In the genomic region with DNA sequence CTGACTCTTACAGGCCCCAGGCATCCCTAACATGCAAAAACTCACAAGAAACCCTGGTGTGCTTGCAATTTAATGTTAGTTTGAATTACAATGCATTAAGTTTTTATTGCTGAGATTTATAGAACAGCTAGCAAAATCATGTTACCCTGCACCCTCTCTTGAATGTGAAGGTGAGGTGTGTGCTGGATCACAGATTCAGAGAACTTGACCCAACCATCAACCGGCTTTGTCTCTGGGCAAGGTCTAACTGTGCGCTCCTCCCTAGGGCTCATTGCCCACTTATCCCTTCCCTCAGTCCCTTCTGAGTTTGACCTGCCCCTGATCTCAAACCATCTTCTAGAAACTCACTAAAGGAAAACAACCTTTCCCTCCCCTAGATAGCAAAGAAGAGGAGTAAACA, we compare ENCODE assay signal across 8 mouse cellular contexts. TPM values are rescaled to one million over a fixed set of nuclear protein-coding genes. Genes with fewer than 3 reads are reported as not detected.
A peak's percentile ranks its signal among the peaks of the same experiment; 100 is the strongest.
DNase-seq lines count a peak whose midpoint lies in the region; ATAC-seq and TF ChIP-seq lines count a peak whose summit lies in the region.

No protein-coding gene starts in this region.

- intact Hi-C loops in left cerebral cortex, adult 2 months (cut with DNase I), result no loop called here

- H3K27me3 ChIP-seq in forebrain, embryonic 12.5 days, result peaks cover 66% of the 10 kb centered on the region
- H3K27me3 ChIP-seq in forebrain, embryonic 14.5 days (replicated peaks; ENCODE audit: control insufficient read depth, insufficient read depth, low read length), result peaks cover 61% of the 10 kb centered on the region
- H3K27me3 ChIP-seq in embryonic facial prominence, embryonic 15.5 days, result peaks cover 34% of the 10 kb centered on the region
- H3K27me3 ChIP-seq in limb, embryonic 11.5 days (ENCODE audit: control insufficient read depth, insufficient read depth, low read length), result peaks cover 24% of the 10 kb centered on the region

- H3K4me2 ChIP-seq in forebrain, embryonic 12.5 days, result peak overlapping the region; percentile 86; the same call in 1 of the 2 replicates
- H3K4me2 ChIP-seq in forebrain, embryonic 14.5 days (ENCODE audit: low read length), result no peak overlapping the region
- H3K4me2 ChIP-seq in embryonic facial prominence, embryonic 15.5 days (replicated peaks), result no peak overlapping the region
- peak overlapping the region; percentile 55; the same call in 1 of the 2 replicates for H3K4me2 ChIP-seq in limb, embryonic 11.5 days (ENCODE audit: low read depth, severe bottlenecking)

- H3K4me1 ChIP-seq in forebrain, embryonic 12.5 days, result peaks cover 84% of the 10 kb centered on the region
- peaks cover 7% of the 10 kb centered on the region for H3K4me1 ChIP-seq in forebrain, embryonic 14.5 days (ENCODE audit: control insufficient read depth, insufficient read depth, low read length)
- peaks cover 34% of the 10 kb centered on the region for H3K4me1 ChIP-seq in embryonic facial prominence, embryonic 15.5 days
- peaks cover 10% of the 10 kb centered on the region; the same call in 1 of the 2 replicates for H3K4me1 ChIP-seq in limb, embryonic 11.5 days (ENCODE audit: control insufficient read depth, insufficient read depth, low read length)

- no peak for TF ChIP-seq CTCF in left cerebral cortex, adult 2 months (IDR thresholded peaks at IDR 0.05)

- H3K9ac ChIP-seq in forebrain, embryonic 12.5 days, result no peak overlapping the region
- no peak overlapping the region for H3K9ac ChIP-seq in forebrain, embryonic 14.5 days (ENCODE audit: low read length)
- 0 out of 2 replicates have a peak overlapping the region, but pooled peaks have one; percentile 12 for H3K9ac ChIP-seq in embryonic facial prominence, embryonic 15.5 days
- no peak overlapping the region for H3K9ac ChIP-seq in limb, embryonic 11.5 days (ENCODE audit: low read length)

- H3K27ac ChIP-seq in forebrain, embryonic 12.5 days, result no peak overlapping the region
- H3K27ac ChIP-seq in forebrain, embryonic 14.5 days (ENCODE audit: low read depth, low read length), result no peak overlapping the region
- H3K27ac ChIP-seq in embryonic facial prominence, embryonic 15.5 days (replicated peaks), result no peak overlapping the region
- H3K27ac ChIP-seq in limb, embryonic 11.5 days (replicated peaks; ENCODE audit: low read depth, low read length), result no peak overlapping the region
- no peak overlapping the region for H3K27ac ChIP-seq in left cerebral cortex, adult 2 months

- no peak for ATAC-seq in forebrain, embryonic 12.5 days (ENCODE audit: low FRiP score)
- no peak for ATAC-seq in forebrain, embryonic 14.5 days
- ATAC-seq in embryonic facial prominence, embryonic 15.5 days (ENCODE audit: insufficient number of reproducible peaks, low FRiP score, low TSS enrichment, low read depth), result no peak
- ATAC-seq in limb, embryonic 11.5 days (ENCODE audit: insufficient number of reproducible peaks, low FRiP score, low TSS enrichment, low read depth), result no peak

- no peaks in the 10 kb centered on the region for H3K9me3 ChIP-seq in forebrain, embryonic 12.5 days
- H3K9me3 ChIP-seq in forebrain, embryonic 14.5 days (replicated peaks; ENCODE audit: control insufficient read depth, low read length), result no peaks in the 10 kb centered on the region
- H3K9me3 ChIP-seq in embryonic facial prominence, embryonic 15.5 days (replicated peaks), result no peaks in the 10 kb centered on the region
- H3K9me3 ChIP-seq in limb, embryonic 11.5 days (ENCODE audit: control insufficient read depth, low read length), result no peaks in the 10 kb centered on the region

- no peaks in the 10 kb centered on the region for H3K36me3 ChIP-seq in forebrain, embryonic 12.5 days (replicated peaks)
- no peaks in the 10 kb centered on the region for H3K36me3 ChIP-seq in forebrain, embryonic 14.5 days (ENCODE audit: control insufficient read depth, insufficient read depth, low read length)
- no peaks in the 10 kb centered on the region for H3K36me3 ChIP-seq in embryonic facial prominence, embryonic 15.5 days
- no peaks in the 10 kb centered on the region for H3K36me3 ChIP-seq in limb, embryonic 11.5 days (ENCODE audit: control insufficient read depth, insufficient read depth, low read length)

- WGBS in forebrain, embryonic 12.5 days, result 21% methylated on average over 2 of the region's 2 CpGs
- WGBS in forebrain, embryonic 14.5 days, result 37% methylated on average over 2 of the region's 2 CpGs
- WGBS in embryonic facial prominence, embryonic 15.5 days, result 51% methylated on average over 2 of the region's 2 CpGs
- 35% methylated on average over 2 of the region's 2 CpGs for WGBS in limb, embryonic 11.5 days

- DNase-seq in forebrain, embryonic 14.5 days (ENCODE audit: low spot score), result no peak
- peak; percentile 44 for DNase-seq in 3T3-L1 (ENCODE audit: low read depth, low spot score)
- DNase-seq in limb, embryonic 11.5 days (ENCODE audit: low spot score), result no peak
- DNase-seq in spleen, postnatal 36 days (ENCODE audit: low spot score in 2 of 2), result no peak
- DNase-seq in urinary bladder, postnatal 4 days (ENCODE audit: low spot score in 2 of 2), result no peak
- no peak for DNase-seq in left cerebral cortex, adult 2 months (ENCODE audit: extremely low spot score in 1 of 2, low spot score in 2 of 2)

- no peak overlapping the region for H3K4me3 ChIP-seq in forebrain, embryonic 12.5 days (replicated peaks)
- H3K4me3 ChIP-seq in forebrain, embryonic 14.5 days (ENCODE audit: low read depth, low read length), result no peak overlapping the region
- no peak overlapping the region for H3K4me3 ChIP-seq in embryonic facial prominence, embryonic 15.5 days (replicated peaks)
- H3K4me3 ChIP-seq in limb, embryonic 11.5 days (ENCODE audit: low read depth, low read length), result no peak overlapping the region
- no peak overlapping the region for H3K4me3 ChIP-seq in left cerebral cortex, adult 2 months

RNA-seq across cellular contexts. Expression of gene Meis1, which starts 6.8 kb away (rescaled TPM):
- polyA plus RNA-seq in forebrain, embryonic 12.5 days (2016; fragmentation: Nextera tagmentation; extraction: Ambion mirVana), result 40.4 and 44.8 TPM in 2 replicates
- polyA plus RNA-seq in forebrain, embryonic 14.5 days (2014; fragmentation: Nextera tagmentation; extraction: Ambion mirVana), result 19.2 and 20.1 TPM in 2 replicates
- polyA plus RNA-seq in embryonic facial prominence, embryonic 15.5 days (2015; fragmentation: Nextera tagmentation; extraction: Ambion mirVana), result 48.3 and 52.1 TPM in 2 replicates
- 69.8 and 85.0 TPM in 2 replicates for polyA plus RNA-seq in limb, embryonic 11.5 days (2014; fragmentation: Nextera tagmentation; extraction: Ambion mirVana)
- total RNA-seq in left cerebral cortex, adult 2 months (2021), result 1 to 10 TPM; 4.8 to 4.9 TPM

Comparison
In these comparisons a context has a peak if more than half of its experiments do, and no peak if none do; other contexts are left out.
1. H3K4me2 ChIP-seq: peak in forebrain, embryonic 12.5 days (single experiment) and limb, embryonic 11.5 days (single experiment); none in forebrain, embryonic 14.5 days (single experiment) and embryonic facial prominence, embryonic 15.5 days (single experiment).